9 mouse cellular contexts compared by ENCODE assay signal in genomic region chr14:118667499-118667898, GRCm38 (mm10). TPM values are rescaled to one million over a fixed set of nuclear protein-coding genes. Genes with fewer than 3 reads are reported as not detected.
DNase-seq lines count a peak whose midpoint lies in the region; ATAC-seq lines count a peak whose summit lies in the region.
"Had no signal": no experiment of that assay in that cellular context is flagged by ENCODE, and none has a peak within 500 bp of the region (broad histone marks: within the 10 kb centered on the region; RNA-seq: fewer than 3 reads in every experiment).

No protein-coding gene starts in this region.

- H3K4me1 ChIP-seq in heart, embryonic 12.5 days (replicated peaks): no peaks in the 10 kb centered on the region
- H3K4me1 ChIP-seq in forebrain, embryonic 13.5 days: peaks cover 5% of the 10 kb centered on the region; the same call in 1 of the 2 replicates
- H3K4me1 ChIP-seq: neural tube, embryonic 12.5 days had no signal

- peaks cover 8% of the 10 kb centered on the region; the same call in 1 of the 2 replicates for H3K27me3 ChIP-seq in heart, embryonic 12.5 days (replicated peaks)
- no peaks in the 10 kb centered on the region for H3K27me3 ChIP-seq in forebrain, embryonic 13.5 days
- H3K27me3 ChIP-seq: neural tube, embryonic 12.5 days had no signal

- peak; percentile 69 for DNase-seq in heart, adult 18-20 months
- DNase-seq in ovary, postnatal 36 days (ENCODE audit: low spot score): peak; percentile 25
- no peak for DNase-seq in ovary, adult 18-20 months (ENCODE audit: low spot score)
- DNase-seq in kidney, adult 9 months: peak; percentile 86
- DNase-seq in thymus, postnatal 4 days: no peak

- WGBS in heart, embryonic 12.5 days: 79% methylated on average over 6 of the region's 6 CpGs
- WGBS in forebrain, embryonic 13.5 days: 67% methylated on average over 6 of the region's 6 CpGs

- H3K9me3 ChIP-seq in heart, embryonic 12.5 days (replicated peaks): no peaks in the 10 kb centered on the region
- no peaks in the 10 kb centered on the region for H3K9me3 ChIP-seq in forebrain, embryonic 13.5 days (replicated peaks)
- H3K9me3 ChIP-seq: neural tube, embryonic 12.5 days had no signal

- no peak for ATAC-seq in heart, embryonic 12.5 days (ENCODE audit: insufficient number of reproducible peaks, low FRiP score)
- no peak for ATAC-seq in forebrain, embryonic 13.5 days
- ATAC-seq in monocyte, adult 5-6 weeks (replicated peaks; ENCODE audit: insufficient number of reproducible peaks, low FRiP score, low TSS enrichment, poor library complexity, severe bottlenecking): no peak

- no peak overlapping the region for H3K9ac ChIP-seq in heart, embryonic 12.5 days
- H3K9ac ChIP-seq in forebrain, embryonic 13.5 days: no peak overlapping the region
- H3K9ac ChIP-seq: neural tube, embryonic 12.5 days had no signal

- no peak overlapping the region for H3K27ac ChIP-seq in heart, embryonic 12.5 days (ENCODE audit: poor library complexity, severe bottlenecking)
- H3K27ac ChIP-seq in forebrain, embryonic 13.5 days: no peak overlapping the region
- H3K27ac ChIP-seq: neural tube, embryonic 12.5 days had no signal

- H3K36me3 ChIP-seq in heart, embryonic 12.5 days: no peaks in the 10 kb centered on the region
- H3K36me3 ChIP-seq in forebrain, embryonic 13.5 days (ENCODE audit: poor library complexity, severe bottlenecking): no peaks in the 10 kb centered on the region
- H3K36me3 ChIP-seq: neural tube, embryonic 12.5 days had no signal

- no peak overlapping the region for H3K4me3 ChIP-seq in heart, embryonic 12.5 days
- H3K4me3 ChIP-seq in forebrain, embryonic 13.5 days: no peak overlapping the region
- H3K4me3 ChIP-seq: neural tube, embryonic 12.5 days had no signal

- H3K4me2 ChIP-seq in heart, embryonic 12.5 days: no peak overlapping the region
- H3K4me2 ChIP-seq in forebrain, embryonic 13.5 days: no peak overlapping the region
- H3K4me2 ChIP-seq: neural tube, embryonic 12.5 days had no signal

RNA-seq across cellular contexts. Expression of gene Abcc4, which starts 38.5 kb away (rescaled TPM):
- 10 to 100 TPM in 1 of 2 experiments, 1 to 10 TPM in 1; 8.3 to 10.5 TPM for total RNA-seq in heart, adult 18-20 months (2021)
- 2.2 TPM in 2 replicates for polyA plus RNA-seq in heart, embryonic 12.5 days (2016; fragmentation: Nextera tagmentation; extraction: Ambion mirVana)
- polyA plus RNA-seq in forebrain, embryonic 13.5 days (2015; fragmentation: Nextera tagmentation; extraction: Ambion mirVana): 0.96 and 1.2 TPM in 2 replicates
- total RNA-seq in monocyte, adult 5-6 weeks (2017): 11.1 to 14.9 TPM (median 14.3 TPM) in 3 replicates

Comparison
In these comparisons a context has a peak if more than half of its experiments do, and no peak if none do; other contexts are left out.
1. DNase-seq: peak in heart, adult 18-20 months (2 of 2), ovary, postnatal 36 days (single experiment) and kidney, adult 9 months (single experiment); none in ovary, adult 18-20 months (single experiment) and thymus, postnatal 4 days (single experiment).